Mouse (Mus musculus) cerebellum, adult 8-10 months (tissue): ENCODE measurements around the gene Fam181a.

ENCODE experiments used
- DNase-seq: peaks from one replicate; pipeline ENCODE4 v3.0.0; 2022

Fam181a gene

GRCm38 (mm10) chr12:103315831-103316545, 5.2 kb downstream of the Fam181a start:
- no peak for DNase-seq

- DNase-seq = no peak
These were observed 12.0 kb downstream of the Fam181a start for GRCm38 (mm10) chr12:103322801-103323200.

- DNase-seq = peak; percentile 70
These were observed 14.5 kb downstream of the Fam181a start for GRCm38 (mm10) chr12:103325156-103325857.

- no peak for DNase-seq
These were observed 15.8 kb downstream of the Fam181a start for GRCm38 (mm10) chr12:103326569-103326968.

- DNase-seq = no peak
These were observed 16.3 kb downstream of the Fam181a start for GRCm38 (mm10) chr12:103327107-103327506.

GRCm38 (mm10) chr12:103328448-103329191, 17.8 kb downstream of the Fam181a start:
- DNase-seq = no peak

GRCm38 (mm10) chr12:103331491-103331890, 20.7 kb downstream of the Fam181a start:
- no peak for DNase-seq

- no peak for DNase-seq
These were observed 22.1 kb downstream of the Fam181a start for GRCm38 (mm10) chr12:103332879-103333278.

GRCm38 (mm10) chr12:103333426-103333825, 22.7 kb downstream of the Fam181a start:
- DNase-seq = no peak

- DNase-seq = no peak
These were observed 26.0 kb downstream of the Fam181a start for GRCm38 (mm10) chr12:103336766-103337165.

- DNase-seq = no peak
These were observed 27.5 kb downstream of the Fam181a start for GRCm38 (mm10) chr12:103338162-103338798.

GRCm38 (mm10) chr12:103341212-103341611, 30.4 kb downstream of the Fam181a start:
- no peak for DNase-seq

- no peak for DNase-seq
These were observed 32.7 kb downstream of the Fam181a start for GRCm38 (mm10) chr12:103343456-103343855.

GRCm38 (mm10) chr12:103344934-103345333, 34.2 kb downstream of the Fam181a start:
- no peak for DNase-seq

GRCm38 (mm10) chr12:103346945-103347344, 36.2 kb downstream of the Fam181a start:
- no peak for DNase-seq

- DNase-seq = no peak
These were observed 36.6 kb downstream of the Fam181a start for GRCm38 (mm10) chr12:103347406-103347805.

- peak; percentile 68 for DNase-seq
These were observed 37.7 kb downstream of the Fam181a start for GRCm38 (mm10) chr12:103348506-103348905.

- no peak for DNase-seq
These were observed 42.0 kb downstream of the Fam181a start for GRCm38 (mm10) chr12:103352735-103353134.

- DNase-seq = peak; percentile 48
These were observed 42.8 kb downstream of the Fam181a start for GRCm38 (mm10) chr12:103353538-103353937.

- DNase-seq = no peak
These were observed 45.1 kb downstream of the Fam181a start, which contains the start of gene Asb2 for GRCm38 (mm10) chr12:103355746-103356414. Gene Asb2 (minus strand): TSS chr12:103356001.

- no peak for DNase-seq
These were observed 45.6 kb downstream of the Fam181a start for GRCm38 (mm10) chr12:103356415-103356748.

- DNase-seq = no peak
These were observed 47.4 kb downstream of the Fam181a start for GRCm38 (mm10) chr12:103358216-103358615.
